Mouse (Mus musculus): ENCODE measurements around the gene Zfp592. TPM values are rescaled to one million over a fixed set of nuclear protein-coding genes. Genes with fewer than 3 reads are reported as not detected.

Zfp592 gene
- polyA plus RNA-seq, 1 experiment from 2014 or later: 14.2 TPM

Other genes with a start within 250 kb of the Zfp592 start
- gene Iqgap1, start 167.7 kb upstream of the Zfp592 start, polyA plus RNA-seq (2016; fragmentation: Nextera tagmentation; extraction: Ambion mirVana): 26.9 and 27.3 TPM in 2 replicates
- gene Zscan2, start 132.8 kb upstream of the Zfp592 start, polyA plus RNA-seq (2016; fragmentation: Nextera tagmentation; extraction: Ambion mirVana): 4.9 and 6.0 TPM in 2 replicates
- gene Wdr73, start 92.4 kb upstream of the Zfp592 start, polyA plus RNA-seq (2016; fragmentation: Nextera tagmentation; extraction: Ambion mirVana): 39.6 and 42.0 TPM in 2 replicates
- gene Nmb, start 88.6 kb upstream of the Zfp592 start, polyA plus RNA-seq (2016; fragmentation: Nextera tagmentation; extraction: Ambion mirVana): 6.5 and 7.4 TPM in 2 replicates
- 170 and 176 TPM in 2 replicates for gene Sec11a, start 45.9 kb upstream of the Zfp592 start, polyA plus RNA-seq (2016; fragmentation: Nextera tagmentation; extraction: Ambion mirVana)
- 0.25 and 0.52 TPM in 2 replicates for gene Alpk3, start 63.9 kb downstream of the Zfp592 start, polyA plus RNA-seq (2016; fragmentation: Nextera tagmentation; extraction: Ambion mirVana)
- gene Slc28a1, start 121.1 kb downstream of the Zfp592 start, polyA plus RNA-seq (2016; fragmentation: Nextera tagmentation; extraction: Ambion mirVana): not detected in 2 replicates
- gene Pde8a, start 219.9 kb downstream of the Zfp592 start, polyA plus RNA-seq (2016; fragmentation: Nextera tagmentation; extraction: Ambion mirVana): 3.7 TPM in 2 replicates